Mouse (Mus musculus): ENCODE results near the gene Smtn. TPM values are rescaled to one million over a fixed set of nuclear protein-coding genes. Genes with fewer than 3 reads are reported as not detected.
A peak's percentile ranks its signal among the peaks of the same experiment; 100 is the strongest.

Gene Smtn
- polyA plus RNA-seq, 1 experiment from 2014 or later = 116 TPM

DNA sequence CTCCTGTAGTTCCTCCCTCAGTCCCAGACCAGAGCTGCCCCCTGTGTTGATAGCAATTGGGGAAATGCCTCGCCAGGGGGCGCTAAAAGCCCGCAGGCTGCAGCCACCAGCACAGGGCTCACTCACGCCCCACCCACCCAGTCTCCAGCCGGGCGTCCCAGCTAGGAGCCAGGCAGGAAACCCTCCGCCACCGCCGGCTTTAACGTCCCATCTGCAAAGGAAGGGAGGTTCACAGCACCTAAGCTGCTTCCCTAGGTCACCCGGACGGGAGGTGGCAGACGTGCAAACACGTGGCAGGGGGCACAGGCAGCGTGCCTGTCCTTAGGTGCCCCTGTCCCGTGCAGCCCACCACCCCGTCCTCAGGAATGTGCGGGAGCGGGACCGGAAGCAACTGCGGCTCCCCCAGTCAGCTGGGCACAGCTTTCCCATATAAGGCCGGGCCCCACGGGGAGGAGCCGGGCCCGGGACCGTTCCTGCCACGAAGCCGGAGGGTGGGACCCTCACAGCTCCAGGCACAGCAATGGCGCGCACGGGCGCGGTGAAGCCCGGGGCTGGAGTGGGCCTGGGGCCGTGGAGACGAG, 4.9 kb downstream of the Smtn start:
- H3K27me3 ChIP-seq (replicated peaks; ENCODE audit: control insufficient read depth, insufficient read depth, low read length) = no peaks in the 10 kb centered on the region
- peaks cover 23% of the 10 kb centered on the region for H3K4me1 ChIP-seq (ENCODE audit: control insufficient read depth, insufficient read depth, low read length)
- DNase-seq (ENCODE audit: low spot score) (peak; percentile 97), ATAC-seq (ENCODE audit: low read depth) (peak; percentile 90)
- H3K36me3 ChIP-seq (ENCODE audit: control insufficient read depth, insufficient read depth, low read length) = peaks cover 35% of the 10 kb centered on the region
- peak overlapping the region; percentile 68 for H3K4me2 ChIP-seq (ENCODE audit: low read depth, low read length)
- peak overlapping the region; percentile 72 for H3K9ac ChIP-seq (ENCODE audit: low read depth, low read length)
- H3K4me3 ChIP-seq (ENCODE audit: low read depth, low read length) = peak overlapping the region; percentile 43
- no peaks in the 10 kb centered on the region for H3K9me3 ChIP-seq (ENCODE audit: control insufficient read depth, low read length)
- 0% methylated on average over 18 of the region's 36 CpGs for WGBS
- H3K27ac ChIP-seq (replicated peaks; ENCODE audit: low read depth, low read length) = peak overlapping the region; percentile 95

DNA sequence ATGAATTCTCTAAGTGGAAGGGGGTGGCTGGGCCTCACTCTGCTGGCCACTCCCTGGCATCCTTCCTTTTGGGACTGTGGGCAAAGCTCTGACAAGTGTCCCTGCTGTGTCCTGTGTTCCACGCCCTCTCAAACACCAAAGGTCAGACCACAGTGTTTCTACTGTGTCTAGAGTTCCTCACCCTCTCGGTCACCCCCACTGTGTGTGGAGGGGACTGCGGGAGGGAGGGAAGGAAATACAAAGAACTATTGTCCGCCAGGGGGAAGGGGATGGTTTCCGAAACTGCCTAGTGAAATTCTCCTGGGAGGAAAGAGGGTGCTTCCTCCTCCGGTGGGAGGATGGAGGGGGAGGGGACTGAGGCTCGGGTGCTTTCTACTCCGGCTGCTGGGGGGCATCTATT, 5.5 kb downstream of the Smtn start:
- H3K27me3 ChIP-seq (replicated peaks; ENCODE audit: control insufficient read depth, insufficient read depth, low read length) = no peaks in the 10 kb centered on the region
- no peak; the same call in 1 of the 2 replicates for ATAC-seq (ENCODE audit: low read depth)
- H3K27ac ChIP-seq (replicated peaks; ENCODE audit: low read depth, low read length) = peak overlapping the region; percentile 95
- WGBS = 11% methylated on average over 8 of the region's 8 CpGs
- DNase-seq (ENCODE audit: low spot score) = no peak
- peaks cover 41% of the 10 kb centered on the region for H3K36me3 ChIP-seq (ENCODE audit: control insufficient read depth, insufficient read depth, low read length)
- H3K4me1 ChIP-seq (ENCODE audit: control insufficient read depth, insufficient read depth, low read length) = peaks cover 23% of the 10 kb centered on the region
- H3K9ac ChIP-seq (ENCODE audit: low read depth, low read length) = peak overlapping the region; percentile 51; the same call in 1 of the 2 replicates
- no peaks in the 10 kb centered on the region for H3K9me3 ChIP-seq (ENCODE audit: control insufficient read depth, low read length)
- peak overlapping the region; percentile 68 for H3K4me2 ChIP-seq (ENCODE audit: low read depth, low read length)
- peak overlapping the region; percentile 43 for H3K4me3 ChIP-seq (ENCODE audit: low read depth, low read length)

DNA sequence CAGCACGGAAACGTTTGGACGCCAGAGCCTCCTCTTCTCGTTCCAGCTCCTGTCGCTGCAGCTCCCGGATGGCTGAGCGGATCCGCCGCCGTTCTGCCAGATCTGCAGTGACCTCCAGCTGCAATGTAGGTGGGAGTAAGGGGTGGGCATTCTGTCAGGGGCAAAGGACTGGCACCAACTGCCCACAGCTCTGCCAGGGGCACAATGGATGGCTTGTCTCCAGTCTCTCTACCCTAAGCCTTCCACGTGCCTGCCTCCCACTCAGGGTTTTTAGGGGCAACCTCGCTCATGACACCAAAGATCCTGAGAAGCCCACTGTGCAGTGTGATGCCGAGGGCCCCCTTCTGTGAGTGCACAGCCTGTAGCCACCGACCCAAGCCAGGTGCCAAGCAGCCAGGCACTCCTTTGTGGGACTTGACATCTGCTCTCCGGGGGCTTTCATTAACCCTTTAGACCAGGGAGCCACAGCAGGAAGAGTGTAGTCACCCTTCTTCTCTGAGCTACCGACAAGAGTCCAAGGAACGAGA, 6.9 kb downstream of the Smtn start:
- H3K9ac ChIP-seq (ENCODE audit: low read depth, low read length) = no peak overlapping the region
- no peak for ATAC-seq (ENCODE audit: low read depth)
- WGBS = 87% methylated on average over 17 of the region's 17 CpGs

DNA sequence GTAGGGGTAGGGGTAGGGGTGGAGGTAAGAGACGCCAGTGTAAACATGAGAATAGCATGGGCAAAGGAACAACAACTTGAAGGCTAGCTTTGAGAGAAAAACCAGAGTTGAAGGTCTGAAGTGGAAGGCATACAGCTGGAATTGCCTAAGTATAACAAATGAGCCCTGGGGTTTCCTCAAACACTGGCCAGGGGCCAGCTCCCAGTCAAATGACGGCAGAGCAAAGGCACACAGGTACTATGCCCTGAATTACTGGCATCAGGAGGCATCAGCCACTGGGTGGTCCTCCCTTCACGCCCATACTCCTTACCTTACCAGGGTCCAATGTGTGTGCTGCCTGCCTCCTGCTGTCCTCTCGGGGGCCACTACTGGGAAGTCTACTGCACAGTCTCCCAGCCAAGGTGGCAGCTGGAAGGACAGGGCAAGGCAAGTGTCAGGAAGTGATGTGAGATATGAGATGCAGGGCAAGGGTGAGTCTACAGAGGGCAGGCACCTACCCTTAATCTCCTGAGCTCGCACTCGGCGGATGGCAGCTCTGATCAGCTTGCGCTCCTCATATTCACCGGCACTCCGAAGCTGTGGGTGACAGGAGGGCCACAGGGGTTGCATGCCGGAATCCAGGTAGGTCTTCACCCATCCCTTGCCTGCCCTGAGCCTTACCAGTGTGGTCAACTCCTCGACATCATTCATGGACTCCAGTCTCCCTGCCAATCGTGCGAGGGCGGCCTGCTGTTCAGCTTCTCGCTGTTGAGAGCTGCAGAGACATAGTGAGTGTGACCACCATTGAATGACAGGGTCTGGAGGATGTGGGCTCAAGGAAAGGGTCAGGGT, 8.1 kb downstream of the Smtn start:
- H3K27me3 ChIP-seq (replicated peaks; ENCODE audit: control insufficient read depth, insufficient read depth, low read length) = no peaks in the 10 kb centered on the region
- H3K4me2 ChIP-seq (ENCODE audit: low read depth, low read length) = no peak overlapping the region
- peaks cover 13% of the 10 kb centered on the region for H3K4me1 ChIP-seq (ENCODE audit: control insufficient read depth, insufficient read depth, low read length)
- no peak overlapping the region for H3K27ac ChIP-seq (replicated peaks; ENCODE audit: low read depth, low read length)
- H3K36me3 ChIP-seq (ENCODE audit: control insufficient read depth, insufficient read depth, low read length) = peaks cover 67% of the 10 kb centered on the region
- 93% methylated on average over 16 of the region's 16 CpGs for WGBS
- no peak for DNase-seq (ENCODE audit: low spot score)
- no peak overlapping the region for H3K9ac ChIP-seq (ENCODE audit: low read depth, low read length)
- ATAC-seq (ENCODE audit: low read depth) = no peak
- no peak overlapping the region for H3K4me3 ChIP-seq (ENCODE audit: low read depth, low read length)
- H3K9me3 ChIP-seq (ENCODE audit: control insufficient read depth, low read length) = no peaks in the 10 kb centered on the region

More for the DNA sequence above, 6.9 kb downstream of the Smtn start:
- Histone ChIP-seq H3K27me3 (replicated peaks; ENCODE audit: control insufficient read depth, insufficient read depth, low read length) (no peaks in the 10 kb centered on the region), H3K9me3 (ENCODE audit: control insufficient read depth, low read length) (no peaks in the 10 kb centered on the region), H3K4me2 (ENCODE audit: low read depth, low read length) (no peak overlapping the region), H3K36me3 (ENCODE audit: control insufficient read depth, insufficient read depth, low read length) (peaks cover 56% of the 10 kb centered on the region), H3K4me3 (ENCODE audit: low read depth, low read length) (no peak overlapping the region), H3K27ac (replicated peaks; ENCODE audit: low read depth, low read length) (no peak overlapping the region), H3K4me1 (ENCODE audit: control insufficient read depth, insufficient read depth, low read length) (peaks cover 21% of the 10 kb centered on the region)
- DNase-seq (ENCODE audit: low spot score) = no peak

DNA sequence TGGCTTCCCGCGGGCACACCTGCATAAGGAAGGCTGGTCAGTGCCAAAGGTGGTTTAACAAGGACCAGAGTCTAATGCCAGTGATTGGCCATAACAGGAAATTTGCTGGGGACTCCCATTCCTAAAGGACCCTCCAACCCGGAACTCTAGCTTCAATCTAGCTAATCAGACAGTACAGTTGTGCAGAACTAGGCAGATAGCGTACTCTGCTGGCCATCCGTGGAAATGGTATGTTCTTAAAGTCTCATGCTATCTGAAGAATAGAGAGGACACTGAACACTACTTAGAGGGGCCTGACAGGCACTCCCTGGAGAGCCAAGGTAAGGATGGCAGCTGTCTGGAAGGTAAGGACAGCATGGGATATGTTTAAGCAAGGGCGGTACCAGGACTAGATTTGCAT, 8.8 kb downstream of the Smtn start:
- no peak overlapping the region for H3K9ac ChIP-seq (ENCODE audit: low read depth, low read length)
- peaks cover 8% of the 10 kb centered on the region for H3K4me1 ChIP-seq (ENCODE audit: control insufficient read depth, insufficient read depth, low read length)
- H3K9me3 ChIP-seq (ENCODE audit: control insufficient read depth, low read length) = no peaks in the 10 kb centered on the region
- no peaks in the 10 kb centered on the region for H3K27me3 ChIP-seq (replicated peaks; ENCODE audit: control insufficient read depth, insufficient read depth, low read length)
- H3K27ac ChIP-seq (replicated peaks; ENCODE audit: low read depth, low read length) = no peak overlapping the region
- DNase-seq (ENCODE audit: low spot score) = no peak
- no peak overlapping the region for H3K4me2 ChIP-seq (ENCODE audit: low read depth, low read length)
- H3K36me3 ChIP-seq (ENCODE audit: control insufficient read depth, insufficient read depth, low read length) = peaks cover 69% of the 10 kb centered on the region
- ATAC-seq (ENCODE audit: low read depth) = no peak
- no peak overlapping the region for H3K4me3 ChIP-seq (ENCODE audit: low read depth, low read length)
- whole genome bisulfite sequencing = 85% methylated on average over 6 of the region's 6 CpGs

DNA sequence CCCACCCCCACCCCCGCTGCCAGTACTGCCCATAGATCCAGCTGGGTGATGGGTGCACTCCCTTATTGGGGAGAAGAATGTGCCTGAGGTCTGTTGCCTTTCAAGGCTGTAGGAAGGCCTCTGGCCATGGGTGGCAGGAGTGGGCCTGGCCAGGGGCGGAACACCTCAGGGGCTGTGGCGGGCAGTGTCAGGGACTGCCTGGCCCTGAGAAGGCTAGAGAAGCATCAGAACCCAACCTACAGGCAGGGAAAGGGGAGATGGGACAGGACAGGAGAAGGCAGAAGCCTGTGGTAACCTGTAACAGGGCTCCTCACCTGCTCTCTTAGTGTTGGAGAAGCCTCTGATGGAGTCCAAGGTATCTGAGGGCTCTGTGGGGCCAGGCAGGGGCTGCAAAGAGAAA, 9.7 kb downstream of the Smtn start:
- no peak overlapping the region for H3K4me3 ChIP-seq (ENCODE audit: low read depth, low read length)
- no peaks in the 10 kb centered on the region for H3K27me3 ChIP-seq (replicated peaks; ENCODE audit: control insufficient read depth, insufficient read depth, low read length)
- H3K9ac ChIP-seq (ENCODE audit: low read depth, low read length) = no peak overlapping the region
- ATAC-seq (ENCODE audit: low read depth) (no peak), DNase-seq (ENCODE audit: low spot score) (no peak)
- 97% methylated on average over 3 of the region's 3 CpGs for WGBS
- H3K4me1 ChIP-seq (ENCODE audit: control insufficient read depth, insufficient read depth, low read length) = no peaks in the 10 kb centered on the region
- no peak overlapping the region for H3K27ac ChIP-seq (replicated peaks; ENCODE audit: low read depth, low read length)
- H3K36me3 ChIP-seq (ENCODE audit: control insufficient read depth, insufficient read depth, low read length) = peaks cover 76% of the 10 kb centered on the region
- no peaks in the 10 kb centered on the region for H3K9me3 ChIP-seq (ENCODE audit: control insufficient read depth, low read length)
- no peak overlapping the region for H3K4me2 ChIP-seq (ENCODE audit: low read depth, low read length)

DNA sequence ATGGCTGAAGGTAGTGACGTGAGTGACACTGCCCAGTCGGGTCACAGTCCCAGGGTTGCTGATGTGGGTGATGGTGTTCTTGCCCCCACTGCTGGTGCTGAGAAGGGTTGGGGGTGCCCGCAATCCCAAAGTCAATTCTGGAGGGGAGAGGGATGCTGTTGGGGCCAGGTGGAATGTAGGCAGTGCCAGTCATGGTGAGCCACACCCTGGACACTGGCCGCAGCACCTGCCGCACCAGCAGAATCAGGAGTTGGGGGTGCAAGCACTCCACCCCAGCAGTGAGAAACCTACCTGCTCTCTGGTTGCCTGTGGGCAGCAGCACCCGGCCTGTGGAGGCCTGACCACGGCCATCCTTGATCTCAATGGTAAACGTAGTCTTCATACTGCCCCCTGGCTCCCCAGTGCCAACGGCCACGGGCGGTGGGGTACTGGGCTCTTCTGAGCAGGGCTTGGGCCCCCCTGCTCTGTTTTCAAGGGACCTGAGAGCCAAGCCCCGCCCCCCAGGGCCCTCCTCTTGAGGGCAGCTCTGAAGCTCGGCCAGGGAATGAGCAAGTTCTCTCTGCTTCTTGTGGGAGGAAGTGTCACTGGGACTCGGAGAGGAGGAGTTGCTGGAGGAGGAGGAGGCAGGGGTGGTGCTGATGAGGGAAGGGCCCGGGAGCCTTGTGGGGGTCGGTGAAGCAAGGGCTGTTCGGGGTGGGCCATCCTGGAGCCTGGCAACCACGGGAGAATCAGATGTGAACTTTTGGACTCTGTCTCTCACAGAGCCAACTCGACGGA, 10.7 kb downstream of the Smtn start:
- Histone ChIP-seq H3K9me3 (ENCODE audit: control insufficient read depth, low read length) (no peaks in the 10 kb centered on the region), H3K27ac (replicated peaks; ENCODE audit: low read depth, low read length) (no peak overlapping the region), H3K4me3 (ENCODE audit: low read depth, low read length) (no peak overlapping the region), H3K27me3 (replicated peaks; ENCODE audit: control insufficient read depth, insufficient read depth, low read length) (no peaks in the 10 kb centered on the region), H3K9ac (ENCODE audit: low read depth, low read length) (no peak overlapping the region), H3K4me1 (ENCODE audit: control insufficient read depth, insufficient read depth, low read length) (no peaks in the 10 kb centered on the region), H3K4me2 (ENCODE audit: low read depth, low read length) (no peak overlapping the region), H3K36me3 (ENCODE audit: control insufficient read depth, insufficient read depth, low read length) (peaks cover 87% of the 10 kb centered on the region)
- no peak for ATAC-seq (ENCODE audit: low read depth)
- 81% methylated on average over 20 of the region's 20 CpGs for WGBS
- DNase-seq (ENCODE audit: low spot score) = no peak

DNA sequence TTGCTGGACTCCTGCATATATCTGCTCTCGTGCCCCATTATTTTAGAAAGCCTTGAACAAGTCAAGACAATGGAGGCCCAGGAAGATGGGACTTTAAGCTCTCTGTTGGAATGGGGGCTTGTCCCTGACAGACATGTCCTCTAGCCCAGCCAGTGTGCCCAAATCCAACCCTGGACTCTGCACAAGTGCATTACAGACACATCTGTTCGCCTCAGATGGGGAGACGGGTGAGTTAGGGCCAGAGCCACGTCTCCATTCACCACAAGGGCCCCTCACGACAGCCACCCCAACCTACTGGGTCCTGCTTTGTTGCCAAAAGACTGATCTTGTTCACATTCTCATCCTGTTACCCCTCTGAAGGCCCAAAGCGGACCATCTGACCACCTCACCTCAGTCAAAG, 12.2 kb downstream of the Smtn start:
- no peaks in the 10 kb centered on the region for H3K9me3 ChIP-seq (ENCODE audit: control insufficient read depth, low read length)
- H3K4me2 ChIP-seq (ENCODE audit: low read depth, low read length) = no peak overlapping the region
- H3K9ac ChIP-seq (ENCODE audit: low read depth, low read length) = no peak overlapping the region
- no peak for DNase-seq (ENCODE audit: low spot score)
- H3K27ac ChIP-seq (replicated peaks; ENCODE audit: low read depth, low read length) = no peak overlapping the region
- H3K27me3 ChIP-seq (replicated peaks; ENCODE audit: control insufficient read depth, insufficient read depth, low read length) = no peaks in the 10 kb centered on the region
- peaks cover 100% of the 10 kb centered on the region for H3K36me3 ChIP-seq (ENCODE audit: control insufficient read depth, insufficient read depth, low read length)
- no peaks in the 10 kb centered on the region for H3K4me1 ChIP-seq (ENCODE audit: control insufficient read depth, insufficient read depth, low read length)
- no peak overlapping the region for H3K4me3 ChIP-seq (ENCODE audit: low read depth, low read length)
- WGBS = 81% methylated on average over 6 of the region's 6 CpGs
- no peak for ATAC-seq (ENCODE audit: low read depth)

Measured in embryonic facial prominence, embryonic 14.5 days (tissue).